Mouse (Mus musculus) cerebellum, adult 8-10 months (tissue): ENCODE measurements around the gene Tmem87b.

Source experiments
- DNase-seq: peaks from one replicate; pipeline ENCODE4 v3.0.0; 2022

The Tmem87b gene

GRCm38 (mm10) chr2:128892180-128892721 lies 74.3 kb downstream of the Tmem87b start:
- DNase-seq, result peak; percentile 45

GRCm38 (mm10) chr2:128902843-128903242 lies 84.9 kb downstream of the Tmem87b start:
- no peak for DNase-seq

- no peak for DNase-seq
Observed at GRCm38 (mm10) chr2:128903661-128904060, 85.7 kb downstream of the Tmem87b start.
